Mouse (Mus musculus): ENCODE results near the gene Gm9049.

- TF ChIP-seq CTCF (IDR thresholded peaks at IDR 0.05; ENCODE audit: extremely low read depth, insufficient read depth, low read length) = peak; percentile 97
- no peak for TF ChIP-seq POLR2A (IDR thresholded peaks at IDR 0.05; ENCODE audit: extremely low read depth, insufficient read depth, low read length)
These were observed 16.5 kb upstream of the Gm9049 start for GRCm38 (mm10) chr10:118370443-118370842.
